Mouse (Mus musculus) spleen, postnatal 36 days (tissue): Measurements from ENCODE around the gene 4933409G03Rik.
"Not testable (repeated sequence)": the region's sequence is repeated elsewhere in the genome, so short reads cannot be mapped to it uniquely, and the experiment has no call there.

Experiments
- DNase-seq, 2 experiments: peaks; one replicate each; pipeline ENCODE4 v3.0.0; 2022; ENCODE audit warnings: low spot score in 2 of 2, mixed read lengths in 1 of 2

Gene 4933409G03Rik

GRCm38 (mm10) chr2:68582113-68582512 lies at the start of gene 4933409G03Rik:
Gene 4933409G03Rik (plus strand): TSS chr2:68582413.
- DNase-seq, result no peak

- no peak for DNase-seq
Observed at GRCm38 (mm10) chr2:68544190-68544589, 38.0 kb upstream of the 4933409G03Rik start.

- no peak for DNase-seq
Observed at GRCm38 (mm10) chr2:68560821-68561220, 21.4 kb upstream of the 4933409G03Rik start.

- no peak for DNase-seq
Observed at GRCm38 (mm10) chr2:68563331-68563730, 18.9 kb upstream of the 4933409G03Rik start.

GRCm38 (mm10) chr2:68568361-68568760 lies 13.9 kb upstream of the 4933409G03Rik start:
- DNase-seq, result no peak

GRCm38 (mm10) chr2:68572340-68572739 lies 9.9 kb upstream of the 4933409G03Rik start:
- no peak for DNase-seq

- DNase-seq, result no peak
Observed at GRCm38 (mm10) chr2:68592765-68593164, 10.6 kb downstream of the 4933409G03Rik start.

GRCm38 (mm10) chr2:68656186-68656585 lies 74.0 kb downstream of the 4933409G03Rik start, which contains the start of gene 4932414N04Rik:
Gene 4932414N04Rik (plus strand): TSS chr2:68656486.
- not testable (repeated sequence) for DNase-seq
